Mouse (Mus musculus) heart, postnatal 0 days (tissue): ENCODE data around the gene Znrd1.

ENCODE experiments used
- CTCF ChIP-seq: IDR thresholded peaks from 2 replicates; pipeline ENCODE4 v1.5.1; 2016; ENCODE audit warnings: antibody characterized with exemption, control low read depth, low read depth
- EP300 ChIP-seq: IDR thresholded peaks from 2 replicates; pipeline ENCODE4 v1.6.1; 2016; ENCODE audit warnings: antibody characterized with exemption, low read depth

- TF ChIP-seq CTCF: no peak
- TF ChIP-seq EP300: no peak
These were observed 11.1 kb downstream of the Znrd1 start for GRCm38 (mm10) chr17:36947051-36947819.
